Mouse (Mus musculus) kidney, adult 2 months (tissue): Measurements from ENCODE around the gene Cst13. TPM values are rescaled to one million over a fixed set of nuclear protein-coding genes. Genes with fewer than 3 reads are reported as not detected.
A peak's percentile ranks its signal among the peaks of the same experiment; 100 is the strongest.

ENCODE experiments used
- DNase-seq: peaks from one replicate; pipeline ENCODE4 v3.0.0; 2021
- H3K27ac ChIP-seq: fragments of 200-500 bp; 2 replicates; pipeline ENCODE4 v1.5.1; 2012; ENCODE audit warnings: low read depth, low read length, control low read depth, inconsistent platforms; ENCODE audit not compliant: insufficient read depth
- H3K27me3 ChIP-seq: fragments of 200-500 bp; replicated peaks from 2 replicates; pipeline ENCODE4 v1.6.1; 2012; ENCODE audit warnings: mild to moderate bottlenecking, moderate library complexity, low read length, inconsistent platforms; ENCODE audit not compliant: control insufficient read depth, insufficient read depth
- H3K36me3 ChIP-seq: fragments of 200-500 bp; 2 replicates; pipeline ENCODE4 v1.6.1; 2012; ENCODE audit warnings: mild to moderate bottlenecking, moderate library complexity, low read length, inconsistent platforms; ENCODE audit not compliant: control insufficient read depth, insufficient read depth
- H3K4me1 ChIP-seq: fragments of 200-500 bp; 2 replicates; pipeline ENCODE4 v1.6.1; 2011; ENCODE audit warnings: low read length; ENCODE audit not compliant: control insufficient read depth, insufficient read depth
- H3K4me3 ChIP-seq: fragments of 200-500 bp; 2 replicates; pipeline ENCODE4 v1.5.1; 2011; ENCODE audit warnings: mild to moderate bottlenecking, low read depth, low read length, control low read depth; ENCODE audit not compliant: insufficient read depth
- CTCF ChIP-seq: fragments of 200-500 bp; conservative IDR thresholded peaks from 2 replicates; pipeline ENCODE4 v1.5.1; 2011; ENCODE audit warnings: low read depth, mild to moderate bottlenecking, control low read depth, low read length, moderate library complexity, mixed read lengths; ENCODE audit not compliant: insufficient read depth, insufficient read length
- POLR2A ChIP-seq: fragments of 200-500 bp; IDR thresholded peaks from one replicate; pipeline ENCODE4 v1.6.1; 2011; ENCODE audit warnings: low read depth, low read length, control low read depth
- WGBS: fragments of 180-500 bp; shearing (Covaris S2); methylation state at CpG from one replicate; pipeline ENCODE4 v1.1.7; 2018; 5-methylcytosine and 5-hydroxymethylcytosine counted together
- polyA plus RNA-seq: library from polyadenylated mRNA; depleted of rRNA; stranded (reverse); fragments of >200 nt; gene quantifications from 2 replicates; pipeline ENCODE4 v1.2.3, GENCODE M21; 2012; rRNA removed

Cst13 gene
- polyA plus RNA-seq, 1 experiment, result not detected

DNA sequence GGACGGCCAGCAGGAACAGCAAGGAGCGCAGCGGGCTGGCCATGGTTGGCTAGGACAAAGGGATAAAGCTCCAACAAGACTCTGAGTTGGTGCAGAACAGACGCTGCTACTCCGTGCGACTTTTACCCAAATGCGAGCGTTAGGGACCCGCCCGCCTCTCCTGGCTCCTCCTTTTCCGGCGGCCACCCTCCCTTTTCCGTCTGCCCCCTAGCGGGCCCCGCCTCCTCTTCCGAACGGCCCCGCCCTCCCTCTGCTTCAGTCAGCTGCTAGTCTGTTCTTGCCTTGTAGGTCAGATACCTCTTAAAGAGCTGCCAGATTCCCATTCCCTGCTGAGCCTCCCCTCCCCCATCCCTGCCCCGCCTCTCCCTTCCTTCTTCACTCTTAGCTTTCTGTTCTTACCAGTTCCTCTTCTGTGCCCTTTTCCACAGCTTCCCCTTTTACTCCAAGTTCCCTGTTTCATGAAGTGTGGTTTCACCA is 55.5 kb downstream of the Cst13 start, which contains the start of gene Cst3:
Gene Cst3 (minus strand): TSS at position 358 of the 477 bp plus-strand sequence.
- H3K27ac ChIP-seq, result peak within 1 kb of the TSS; percentile 90
- peak; percentile 98 for DNase-seq
- peaks cover 16% of the 10 kb centered on the region for H3K4me1 ChIP-seq
- TF ChIP-seq POLR2A, result peak; percentile 66
- no peak for TF ChIP-seq CTCF
- WGBS, result 1% methylated on average over 19 of the region's 19 CpGs
- no peaks in the 10 kb centered on the region; the same call in 1 of the 2 replicates for H3K36me3 ChIP-seq
- no peaks in the 10 kb centered on the region for H3K27me3 ChIP-seq
- peak within 1 kb of the TSS; percentile 85 for H3K4me3 ChIP-seq

DNA sequence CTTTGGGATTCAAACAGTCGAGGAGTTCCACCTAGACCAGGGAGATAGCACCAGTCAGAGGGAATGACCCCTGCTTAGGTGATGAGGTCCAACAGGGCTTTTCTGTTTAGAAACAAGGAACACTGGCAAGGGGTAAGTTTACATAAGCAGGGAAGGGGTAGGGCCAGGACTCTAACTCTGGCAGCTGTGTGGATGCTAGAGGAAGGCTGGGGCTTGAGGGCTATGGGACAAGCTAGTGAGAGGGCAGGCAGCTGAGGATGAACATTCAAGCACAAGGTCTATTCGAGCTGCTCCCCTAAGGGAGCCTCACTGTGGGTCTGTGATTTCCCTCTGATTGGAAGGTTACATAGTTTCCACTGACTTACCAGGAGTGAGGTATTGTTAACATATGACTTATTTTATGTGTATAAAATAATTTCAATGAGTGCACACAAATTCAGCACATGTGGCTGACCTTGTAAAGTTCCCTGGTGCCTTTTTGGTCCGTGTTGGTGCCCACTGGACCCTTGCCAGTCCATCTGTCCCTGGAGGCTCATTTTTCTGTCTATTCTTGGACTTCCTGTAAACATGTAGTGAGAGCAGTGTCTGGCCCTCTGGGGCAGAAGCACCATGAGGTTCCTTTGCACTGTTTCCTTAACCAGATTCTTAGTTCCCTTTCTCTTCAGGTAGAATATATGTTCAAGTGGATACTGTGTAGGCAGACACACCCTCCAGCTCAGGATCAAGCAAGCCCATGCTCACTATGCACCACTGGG is 57.3 kb downstream of the Cst13 start:
- H3K27ac ChIP-seq, result peak overlapping the region; percentile 21
- no peaks in the 10 kb centered on the region for H3K36me3 ChIP-seq
- H3K4me1 ChIP-seq, result peaks cover 16% of the 10 kb centered on the region
- peak; percentile 79 for DNase-seq
- no peaks in the 10 kb centered on the region for H3K27me3 ChIP-seq
- TF ChIP-seq CTCF, result no peak
- TF ChIP-seq POLR2A, result no peak
- no peak overlapping the region for H3K4me3 ChIP-seq
- 42% methylated on average over 3 of the region's 3 CpGs for WGBS

DNA sequence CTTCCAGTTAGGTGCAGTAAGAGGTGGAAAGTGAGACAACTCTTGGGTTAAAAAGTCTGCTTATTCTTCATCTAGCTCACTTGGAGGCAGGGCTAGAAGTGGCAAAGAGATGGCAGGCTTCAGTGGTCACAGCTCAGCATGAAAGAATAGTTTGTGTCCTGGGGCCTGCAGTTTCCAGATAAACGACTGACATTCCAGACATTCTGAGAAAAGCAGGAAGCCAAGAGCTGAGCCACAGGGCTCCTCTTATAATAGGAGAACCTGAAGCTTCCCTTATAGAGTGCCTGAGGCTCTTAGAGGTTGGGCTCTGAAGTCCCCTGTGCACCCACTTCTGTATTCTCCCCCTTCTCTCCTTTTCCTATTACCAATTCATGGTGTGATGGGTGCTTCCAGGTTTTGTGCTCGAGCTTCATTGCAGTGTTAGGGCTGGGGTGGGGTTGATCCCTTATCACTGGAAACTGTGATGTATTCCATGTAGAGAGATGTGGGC is 58.8 kb downstream of the Cst13 start:
- TF ChIP-seq CTCF (no peak), POLR2A (no peak)
- WGBS, result 10% methylated on average over 2 of the region's 2 CpGs
- H3K4me1 ChIP-seq, result peaks cover 16% of the 10 kb centered on the region
- no peaks in the 10 kb centered on the region for H3K36me3 ChIP-seq
- peak overlapping the region; percentile 88 for H3K27ac ChIP-seq
- H3K27me3 ChIP-seq, result no peaks in the 10 kb centered on the region
- DNase-seq, result peak; percentile 38
- H3K4me3 ChIP-seq, result no peak overlapping the region

DNA sequence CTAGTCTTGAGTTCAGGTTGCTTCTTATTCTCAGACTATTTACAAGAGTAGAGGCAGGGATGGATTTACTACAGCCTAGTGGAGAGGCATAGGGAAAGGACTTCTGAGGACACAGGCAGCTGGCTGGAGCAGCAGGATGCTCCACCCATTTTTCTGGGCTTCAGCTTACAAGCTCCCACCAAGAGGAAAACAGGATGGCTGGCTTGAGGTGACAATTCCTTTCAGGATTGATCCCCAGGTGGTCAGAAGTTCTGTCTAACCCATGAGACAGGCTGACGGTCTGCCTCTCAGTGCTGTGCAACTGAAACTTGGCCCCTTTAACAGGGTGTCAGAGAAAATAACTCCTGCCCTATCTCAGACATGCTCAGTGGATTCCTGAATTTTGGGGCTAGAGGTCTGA is 59.3 kb downstream of the Cst13 start:
- TF ChIP-seq CTCF, result no peak
- TF ChIP-seq POLR2A, result no peak
- Histone ChIP-seq H3K27ac (peak overlapping the region; percentile 88), H3K27me3 (no peaks in the 10 kb centered on the region), H3K4me3 (no peak overlapping the region), H3K36me3 (no peaks in the 10 kb centered on the region), H3K4me1 (peaks cover 14% of the 10 kb centered on the region)
- 63% methylated on average over 1 of the region's 1 CpGs for WGBS
- DNase-seq, result peak; percentile 68

Other genes starting within 250 kb of the Cst13 start
- 17.7 and 18.8 TPM in 2 replicates for gene Nxt1, start 147.5 kb upstream of the Cst13 start, polyA plus RNA-seq
- 10.1 and 12.0 TPM in 2 replicates for gene Gzf1, start 139.1 kb upstream of the Cst13 start, polyA plus RNA-seq
- gene Napb, start 87.6 kb upstream of the Cst13 start, polyA plus RNA-seq, result 0.99 and 1.5 TPM in 2 replicates
- not detected in 2 replicates for gene Cstl1, start 69.7 kb upstream of the Cst13 start, polyA plus RNA-seq
- not detected in 2 replicates for gene Cst11, start 48.6 kb upstream of the Cst13 start, polyA plus RNA-seq
- gene 8030411F24Rik, start 38.1 kb upstream of the Cst13 start, polyA plus RNA-seq, result not detected in 2 replicates
- gene Cst12, start 30.7 kb upstream of the Cst13 start, polyA plus RNA-seq, result 0.17 TPM in 1 of 2 replicates, not detected in the other
- 0.11 TPM in 1 of 2 replicates, not detected in the other for gene Cst8, start 21.3 kb upstream of the Cst13 start, polyA plus RNA-seq
- gene Cst9, start 15.1 kb downstream of the Cst13 start, polyA plus RNA-seq, result not detected in 2 replicates
- not detected in 2 replicates for gene 9230104L09Rik, start 45.0 kb downstream of the Cst13 start, polyA plus RNA-seq
- gene Cst3, start 55.6 kb downstream of the Cst13 start, polyA plus RNA-seq, result 968 and 1,101 TPM in 2 replicates
- not detected in 2 replicates for gene Gm1330, start 183.2 kb downstream of the Cst13 start, polyA plus RNA-seq
- gene Gm10750, start 197.2 kb downstream of the Cst13 start, polyA plus RNA-seq, result not detected in 2 replicates